Mouse (Mus musculus) adrenal gland, postnatal 36 days (tissue): ENCODE results near the gene Ltn1. TPM values are rescaled to one million over a fixed set of nuclear protein-coding genes. Genes with fewer than 3 reads are reported as not detected.

Experiments
- DNase-seq, 2 experiments: peaks; one replicate each; pipeline ENCODE4 v3.0.0; 2021; ENCODE audit warnings: mixed read lengths in 1 of 2
- long read RNA-seq, 2 experiments: library from polyadenylated mRNA; stranded (forward); transcript quantifications; one replicate each; pipeline ENCODE4 v2.0.0; 2021; ENCODE audit warnings: borderline sequencing depth in 2 of 2
- total RNA-seq, 2 experiments: library from RNA; stranded (reverse); gene quantifications; 2 replicates each; pipeline ENCODE4 v1.2.3; 2021

The Ltn1 gene
- total RNA-seq = 10 to 100 TPM; 35.8 to 36.8 TPM
- long read RNA-seq, experiment 1, partial matches to known transcripts = 5 of 6 reads
- long read RNA-seq, experiment 1, other reads (novel, unspliced or antisense) = 0 of 6 reads
- long read RNA-seq, experiment 2, full-length matches to known transcripts = 2 of 3 reads
- long read RNA-seq, experiment 2, partial matches to known transcripts = 1 of 3 reads
- long read RNA-seq, experiment 2, other reads (novel, unspliced or antisense) = 0 of 3 reads

- peak; percentile 98 for DNase-seq
Measured at GRCm38 (mm10) chr16:87432033-87432814, at the start of gene Ltn1. Gene Ltn1 (minus strand): TSS chr16:87432612.

- no peak for DNase-seq
Measured at GRCm38 (mm10) chr16:87470579-87470978, 38.2 kb upstream of the Ltn1 start.

GRCm38 (mm10) chr16:87458752-87459151, 26.3 kb upstream of the Ltn1 start:
- DNase-seq = no peak

GRCm38 (mm10) chr16:87455180-87455611, 22.8 kb upstream of the Ltn1 start:
- peak in 1 of 2 experiments; percentile 43 for DNase-seq

- DNase-seq = peak; percentile 96 to 97
Measured at GRCm38 (mm10) chr16:87454419-87455179, 22.2 kb upstream of the Ltn1 start, which contains the start of gene Usp16. Gene Usp16 (plus strand): TSS chr16:87454703.

GRCm38 (mm10) chr16:87453226-87453625, 20.8 kb upstream of the Ltn1 start:
- DNase-seq = no peak

- no peak for DNase-seq
Measured at GRCm38 (mm10) chr16:87445528-87445927, 13.1 kb upstream of the Ltn1 start.

GRCm38 (mm10) chr16:87445110-87445509, 12.7 kb upstream of the Ltn1 start:
- no peak for DNase-seq

GRCm38 (mm10) chr16:87444071-87444470, 11.7 kb upstream of the Ltn1 start:
- peak in 1 of 2 experiments; percentile 11 for DNase-seq

GRCm38 (mm10) chr16:87443245-87443644, 10.8 kb upstream of the Ltn1 start:
- DNase-seq = no peak

- no peak for DNase-seq
Measured at GRCm38 (mm10) chr16:87442291-87442690, 9.9 kb upstream of the Ltn1 start.

- DNase-seq = peak in 1 of 2 experiments; percentile 19
Measured at GRCm38 (mm10) chr16:87441089-87441488, 8.7 kb upstream of the Ltn1 start.

- DNase-seq = peak; percentile 94 to 97
Measured at GRCm38 (mm10) chr16:87440184-87440686, 7.8 kb upstream of the Ltn1 start, which contains the start of gene Rwdd2b. Gene Rwdd2b (minus strand): TSS chr16:87440573.

GRCm38 (mm10) chr16:87438697-87439096, 6.3 kb upstream of the Ltn1 start:
- no peak for DNase-seq

GRCm38 (mm10) chr16:87437096-87437495, 4.7 kb upstream of the Ltn1 start:
- DNase-seq = no peak

- no peak for DNase-seq
Measured at GRCm38 (mm10) chr16:87435411-87436205, 3.2 kb upstream of the Ltn1 start.

GRCm38 (mm10) chr16:87434946-87435345, 2.5 kb upstream of the Ltn1 start:
- no peak for DNase-seq

- DNase-seq = no peak
Measured at GRCm38 (mm10) chr16:87434266-87434665, 1.9 kb upstream of the Ltn1 start.

- DNase-seq = no peak
Measured at GRCm38 (mm10) chr16:87427516-87427915, 4.9 kb downstream of the Ltn1 start.

- DNase-seq = no peak
Measured at GRCm38 (mm10) chr16:87420662-87421061, 11.8 kb downstream of the Ltn1 start.

- DNase-seq = peak; percentile 10 to 33
Measured at GRCm38 (mm10) chr16:87405001-87405400, 27.4 kb downstream of the Ltn1 start.
